Mouse (Mus musculus) natural killer cell, adult 2 months (primary cell): ENCODE measurements at regions not wholly inside any gene's neighbourhood (a gene's known extent, or its start where the extent isn't known, plus 50 kb on each side); places are given as distances from the start of the nearest gene placed in this dataset.
A peak's percentile ranks its signal among the peaks of the same experiment; 100 is the strongest.
"Not testable (repeated sequence)": the region's sequence is repeated elsewhere in the genome, so short reads cannot be mapped to it uniquely, and the experiment has no call there.

Source experiments
- DNase-seq, 2 experiments: peaks; one replicate each; pipeline ENCODE4 v3.0.0; 2022; ENCODE audit warnings: low spot score in 2 of 2

DNA sequence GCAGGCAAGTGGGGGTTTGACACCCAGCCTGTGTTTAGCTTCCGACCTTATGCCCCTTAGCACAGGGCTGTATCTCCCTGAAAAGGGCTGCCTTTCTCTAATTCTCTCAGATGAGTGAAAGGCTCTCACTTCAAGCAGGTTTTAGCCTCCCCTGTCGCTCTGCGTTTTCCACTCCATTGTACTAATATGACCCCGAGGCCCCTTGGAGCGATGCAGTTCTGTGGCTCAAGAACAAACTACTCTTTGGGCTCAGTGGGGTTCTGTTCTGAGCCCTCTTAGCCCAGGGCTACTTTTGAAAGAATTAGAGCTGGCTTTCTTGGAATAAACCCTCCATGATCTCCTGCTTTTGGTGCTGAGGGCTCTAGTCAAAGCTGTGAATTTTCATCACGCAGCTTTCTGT lies 53.4 kb upstream of the Castor2 start:
- no peak for DNase-seq

DNA sequence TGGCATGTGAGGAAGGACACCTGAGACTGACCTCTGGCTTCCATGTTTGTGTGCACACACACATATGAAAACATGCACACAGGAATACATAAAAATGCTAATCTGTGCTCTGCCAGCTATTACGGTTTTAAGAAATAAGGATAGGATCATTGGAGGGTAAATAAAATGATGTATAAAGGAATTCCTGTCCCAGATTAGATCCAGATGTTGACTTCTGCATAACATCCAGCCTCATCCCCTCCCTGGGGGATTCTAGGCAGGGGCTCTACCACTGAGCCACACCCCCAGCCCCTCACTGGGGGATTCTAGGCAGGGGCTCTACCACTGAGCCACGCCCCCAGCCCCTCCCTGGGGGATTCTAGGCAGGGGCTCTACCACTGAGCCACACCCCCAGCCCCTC lies 56.6 kb upstream of the Castor2 start:
- DNase-seq: not testable (repeated sequence)

DNA sequence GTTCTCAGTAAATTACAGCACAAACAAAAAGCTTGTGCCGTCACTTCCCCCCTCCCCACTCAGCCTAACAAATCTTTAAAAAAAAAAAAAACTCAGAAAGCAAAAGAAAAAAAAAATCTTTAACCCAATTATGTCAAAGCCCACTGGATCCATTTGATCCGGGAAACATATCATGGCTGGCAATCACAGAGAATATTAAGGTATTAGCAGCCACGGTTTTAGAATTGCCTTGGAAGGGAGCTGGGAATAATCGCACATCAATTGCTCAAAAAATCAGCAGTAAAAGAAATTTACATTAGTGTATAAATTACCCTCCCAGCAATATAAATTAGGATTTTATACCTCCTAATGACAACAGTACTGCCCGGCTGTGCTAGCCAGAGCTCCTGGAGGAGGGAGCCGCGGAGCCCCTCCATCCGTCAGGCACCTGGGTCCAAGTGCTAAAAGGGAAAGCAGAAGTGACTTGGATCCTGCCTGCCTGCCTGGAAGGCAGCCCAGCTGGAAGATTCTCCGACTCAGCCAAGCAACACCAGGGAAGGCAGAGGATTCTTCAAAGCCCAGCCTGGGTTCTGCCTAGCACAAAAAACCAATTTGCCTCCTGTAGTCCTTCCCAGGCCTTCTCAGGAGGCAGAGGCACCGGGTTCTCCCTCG lies 72.1 kb upstream of the Castor2 start:
- DNase-seq: no peak

DNA sequence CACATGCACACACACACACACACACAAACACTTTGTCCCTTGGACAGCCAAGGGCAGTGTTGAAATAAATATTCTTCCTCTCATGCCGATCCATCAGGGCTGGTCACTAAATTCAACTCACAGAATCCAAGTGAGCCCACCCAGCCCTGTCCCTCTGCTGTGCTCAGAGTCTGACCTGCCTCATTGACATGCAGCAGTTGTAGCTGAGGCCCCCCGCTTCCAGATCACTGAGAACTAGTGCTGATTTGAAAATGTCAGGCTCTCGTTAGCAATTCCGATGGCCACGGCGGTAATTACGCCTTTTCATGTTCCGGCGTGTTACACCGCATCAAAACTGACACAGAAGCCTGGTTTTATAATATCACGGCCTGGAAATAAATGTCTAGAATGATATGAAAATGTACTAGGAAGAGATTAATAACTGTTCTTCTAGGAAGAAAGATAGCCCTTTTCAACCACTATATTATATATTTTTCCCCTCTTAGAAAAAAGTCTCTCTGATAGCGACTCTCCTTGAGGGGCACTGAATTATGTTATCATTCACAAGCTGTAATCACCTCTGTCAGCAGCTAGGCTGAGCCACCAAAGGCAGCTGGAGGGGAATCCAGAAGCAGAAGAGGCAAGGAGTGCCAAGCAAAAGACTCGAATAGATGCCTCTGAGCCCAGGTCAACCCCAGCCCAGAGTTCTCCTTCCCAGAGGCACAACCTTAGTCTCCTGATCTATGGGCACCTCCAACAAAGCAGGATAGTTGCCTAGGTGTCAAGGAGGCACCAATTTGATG lies 79.7 kb upstream of the Castor2 start:
- DNase-seq: no peak

DNA sequence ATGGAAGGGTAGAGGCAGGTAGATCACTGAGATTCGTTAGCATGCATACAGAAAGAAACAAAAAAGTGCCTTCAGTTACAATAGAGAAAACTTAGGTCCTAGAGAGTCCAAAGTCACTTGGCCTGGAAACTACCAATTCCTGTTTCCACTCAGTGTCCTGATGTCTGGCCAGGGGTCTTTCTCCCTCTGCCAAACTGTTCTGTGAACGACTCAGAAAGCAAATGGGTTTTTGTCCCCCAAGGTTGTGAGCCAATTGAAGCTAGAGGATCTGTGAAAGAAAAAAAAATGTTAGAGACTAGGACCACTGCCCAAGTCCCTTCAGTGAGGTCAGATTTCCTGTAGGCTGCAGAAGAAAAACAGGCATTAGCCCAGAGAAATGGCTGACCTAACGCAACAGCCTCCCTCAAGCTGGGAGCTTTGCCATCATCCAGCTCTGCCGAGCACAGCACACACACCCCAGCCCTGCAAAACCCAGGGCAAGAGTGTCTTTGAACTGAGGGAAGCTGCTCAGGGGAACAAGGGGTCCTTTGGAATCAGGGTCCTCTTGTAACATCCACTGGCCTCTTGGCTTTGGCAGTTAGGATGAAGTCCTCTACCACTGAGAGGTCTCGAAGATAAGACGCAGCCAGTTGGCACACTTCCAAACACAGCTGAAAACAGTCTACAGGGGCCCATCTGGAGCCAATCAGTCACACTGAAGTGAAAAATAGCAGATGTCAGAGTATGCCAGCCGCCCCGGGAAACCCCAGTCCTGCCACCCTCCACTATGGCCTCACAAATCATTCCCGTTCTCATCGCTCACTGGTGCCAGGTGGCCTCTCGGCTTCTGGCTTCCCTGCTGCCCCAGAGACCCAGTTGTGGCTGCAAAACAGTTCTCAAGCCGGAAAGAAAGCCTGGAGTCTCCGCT lies 85.0 kb upstream of the Castor2 start:
- no peak for DNase-seq

DNA sequence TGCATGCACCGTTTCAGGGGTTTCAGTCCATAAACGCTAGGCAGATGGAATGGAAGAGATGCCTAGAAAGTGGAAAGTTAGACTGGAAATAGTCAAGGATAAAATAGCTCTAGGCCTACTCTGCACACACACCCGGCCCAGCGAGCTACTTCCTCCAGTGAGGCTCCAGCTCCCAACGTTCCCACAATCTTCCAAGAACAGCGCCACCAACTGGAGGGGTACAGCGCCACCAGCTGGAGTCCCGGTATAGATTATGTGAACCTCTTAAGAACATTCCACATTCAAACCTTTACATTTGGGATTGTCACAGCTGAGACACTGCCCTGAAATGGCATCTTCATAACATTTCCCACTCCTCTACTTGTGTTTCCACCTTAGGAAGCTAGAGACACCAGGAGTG lies 86.3 kb upstream of the Castor2 start:
- no peak for DNase-seq

DNA sequence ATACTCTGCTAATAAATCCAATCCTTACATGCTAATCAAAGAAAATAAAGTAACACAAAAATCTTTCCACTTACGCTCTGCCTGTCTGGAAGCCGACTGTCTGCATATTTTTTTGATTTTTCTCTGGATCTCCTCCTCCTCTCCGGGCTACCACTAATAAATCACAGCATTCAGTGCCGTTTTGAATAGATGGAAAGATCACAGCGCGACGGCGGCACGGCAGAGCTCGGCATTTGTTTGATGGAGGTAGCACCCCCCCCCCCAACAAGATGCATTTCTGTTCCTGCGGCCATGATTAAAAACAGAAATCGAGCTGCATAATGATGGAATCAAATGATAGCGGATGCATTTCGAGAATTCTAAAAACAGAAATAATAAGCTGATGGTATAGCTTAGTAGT lies 89.7 kb upstream of the Castor2 start:
- no peak for DNase-seq

DNA sequence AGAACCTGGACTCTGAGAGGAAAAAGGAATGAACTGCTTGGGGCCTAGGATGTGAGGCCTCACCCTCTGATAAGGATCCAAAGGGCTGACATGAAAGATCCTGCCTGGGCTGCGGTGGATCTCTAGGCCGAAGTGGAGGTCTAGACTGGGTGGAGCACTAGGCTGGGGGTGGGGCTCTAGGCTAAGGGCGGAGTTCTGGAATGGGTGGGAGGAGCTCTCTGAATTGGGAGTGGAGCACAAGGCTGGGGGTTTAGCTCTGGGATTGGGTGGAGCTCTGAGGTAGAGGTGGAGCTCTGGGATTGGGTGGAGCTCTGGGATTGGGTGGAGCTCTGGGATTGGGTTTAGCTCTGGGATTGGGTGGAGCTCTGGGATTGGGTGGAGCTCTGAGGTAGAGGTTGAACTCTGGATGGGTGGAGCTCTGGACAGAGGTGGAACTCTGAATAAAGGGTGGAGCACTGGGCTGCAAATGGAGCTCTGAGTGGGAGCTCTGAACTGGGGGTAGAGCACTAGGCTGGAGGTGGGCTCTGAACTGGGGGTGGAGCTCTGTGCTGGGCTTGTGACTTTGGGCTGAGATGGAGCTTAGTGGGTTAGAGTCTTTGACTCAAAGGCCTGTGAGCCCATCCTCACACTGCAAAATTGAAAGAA lies 92.3 kb upstream of the Castor2 start:
- no peak for DNase-seq

DNA sequence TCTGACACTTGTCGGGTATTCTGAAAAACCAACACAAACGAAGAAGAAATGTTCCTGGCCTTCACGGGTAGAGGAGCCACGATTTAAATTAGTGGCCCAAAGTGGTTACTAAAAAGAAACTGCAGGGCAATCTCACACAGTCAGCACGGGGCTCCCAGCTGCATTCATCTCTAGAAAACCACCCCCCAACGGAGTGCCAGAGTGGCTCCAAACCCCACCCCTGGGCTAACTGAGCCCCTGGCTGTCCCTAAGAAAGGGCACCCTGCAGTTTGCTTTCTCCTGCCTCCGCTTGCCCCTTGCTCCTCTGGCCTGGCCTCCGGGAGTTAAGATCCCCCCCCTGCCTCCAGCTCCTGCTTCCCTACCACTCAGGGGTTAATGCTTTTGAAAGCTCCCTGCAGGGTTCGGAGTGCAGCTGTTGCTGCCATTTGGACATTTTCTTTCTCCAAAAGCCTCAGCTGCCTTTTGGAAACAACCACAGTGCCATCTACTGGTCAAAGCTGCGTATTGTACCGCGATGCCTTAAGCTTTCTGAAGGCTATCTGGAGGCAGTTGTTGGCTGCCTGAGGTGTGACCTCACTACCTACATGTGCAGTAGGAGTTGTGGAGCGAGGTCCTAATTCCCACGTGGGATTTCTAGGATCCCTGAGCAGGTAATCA lies 92.9 kb upstream of the Castor2 start:
- DNase-seq: peak; percentile 8 to 21

DNA sequence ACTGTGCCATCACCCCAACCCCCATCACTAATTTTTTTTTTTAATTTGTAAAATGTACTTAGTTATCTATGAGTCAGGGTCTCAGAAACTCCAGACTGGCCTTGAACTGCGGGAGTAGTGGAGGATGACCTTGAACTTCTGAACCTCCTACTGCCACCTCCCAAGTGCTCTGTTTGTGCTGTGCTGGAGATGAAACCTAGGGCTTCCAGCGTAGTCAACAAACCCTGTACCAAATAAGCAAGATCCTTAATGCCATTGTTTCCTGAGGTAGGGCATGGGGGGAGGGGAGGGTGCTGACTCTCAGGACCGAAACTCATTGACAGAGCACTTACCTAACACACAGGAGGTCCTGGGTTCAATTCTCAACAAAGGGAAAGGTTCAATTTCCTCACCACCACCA lies 93.5 kb upstream of the Castor2 start:
- no peak for DNase-seq

DNA sequence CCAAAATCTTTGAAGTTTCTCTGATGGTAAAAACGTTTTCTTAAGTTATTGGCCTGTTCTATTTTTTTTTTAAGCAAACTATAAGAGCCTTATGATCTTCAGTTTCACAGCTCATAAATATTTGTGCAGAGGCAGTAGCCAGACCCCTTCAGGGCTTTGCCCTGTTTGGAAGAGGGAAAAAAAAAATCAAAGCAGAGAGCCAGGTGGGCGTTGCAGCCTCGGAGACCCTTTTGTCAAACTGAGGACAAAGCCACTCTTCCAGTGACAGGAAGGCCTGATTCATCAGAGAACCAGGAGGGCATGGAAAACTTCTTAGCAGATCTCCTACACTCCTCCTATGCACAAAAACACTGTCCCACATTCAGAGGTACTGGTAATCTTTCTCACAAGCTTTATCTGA lies 99.4 kb upstream of the Castor2 start:
- no peak for DNase-seq

DNA sequence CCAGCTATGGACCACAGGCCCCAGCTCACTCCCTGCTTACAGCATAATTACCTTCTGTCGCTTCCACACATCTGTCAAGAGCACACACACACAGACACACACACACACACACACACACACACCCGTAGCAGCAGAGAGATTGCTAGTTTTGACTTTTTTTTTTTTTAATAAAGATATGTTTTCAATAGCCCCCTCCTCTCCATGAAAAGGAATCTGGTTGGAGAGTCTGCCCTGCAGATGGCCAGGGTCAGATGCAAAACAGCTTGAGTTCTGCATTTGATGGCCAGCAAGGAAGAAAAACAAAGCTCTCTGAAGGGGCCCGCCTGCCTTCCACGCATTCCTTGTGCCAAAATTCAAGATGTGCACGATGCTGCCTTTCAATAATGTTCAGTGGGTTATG lies 99.8 kb upstream of the Castor2 start:
- no peak for DNase-seq

DNA sequence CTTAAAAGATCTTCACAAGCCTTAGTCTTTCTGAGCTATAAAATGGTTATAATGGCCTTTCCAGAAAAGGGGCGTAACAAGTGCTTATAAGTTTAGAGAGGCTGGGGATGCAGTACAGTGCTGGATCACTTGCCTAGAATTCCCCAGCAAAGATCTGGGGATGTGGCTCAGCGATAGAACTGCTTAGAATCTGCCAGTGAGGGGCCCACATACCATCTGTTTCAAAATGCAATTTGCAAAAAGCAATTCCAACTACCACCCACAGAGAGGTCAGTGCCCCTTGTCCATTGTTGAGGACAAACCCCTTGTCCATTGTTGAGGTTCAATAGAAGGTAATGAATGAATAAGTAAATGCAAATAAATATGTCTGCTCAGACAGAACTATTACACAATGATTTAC lies 107.5 kb upstream of the Castor2 start:
- DNase-seq: no peak

DNA sequence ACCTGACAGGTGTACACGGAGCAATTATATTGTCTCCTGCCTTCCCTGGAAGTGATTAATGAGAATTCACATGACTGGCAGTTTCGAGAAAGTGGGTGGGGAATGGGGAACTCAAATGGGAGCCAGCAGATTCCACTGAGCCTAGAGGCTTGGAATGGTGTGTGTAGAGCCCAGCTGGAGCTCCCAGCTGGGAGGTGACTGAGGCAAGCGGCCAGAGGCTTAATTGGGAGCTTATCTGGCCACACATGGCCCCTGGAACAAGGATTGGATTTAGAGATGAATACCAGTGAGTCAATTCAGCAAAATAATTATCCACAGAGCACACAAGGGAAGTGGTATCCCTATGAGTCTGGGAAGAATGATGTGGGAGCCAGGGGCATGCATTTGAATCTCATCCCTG lies 108.0 kb upstream of the Castor2 start:
- DNase-seq: no peak

DNA sequence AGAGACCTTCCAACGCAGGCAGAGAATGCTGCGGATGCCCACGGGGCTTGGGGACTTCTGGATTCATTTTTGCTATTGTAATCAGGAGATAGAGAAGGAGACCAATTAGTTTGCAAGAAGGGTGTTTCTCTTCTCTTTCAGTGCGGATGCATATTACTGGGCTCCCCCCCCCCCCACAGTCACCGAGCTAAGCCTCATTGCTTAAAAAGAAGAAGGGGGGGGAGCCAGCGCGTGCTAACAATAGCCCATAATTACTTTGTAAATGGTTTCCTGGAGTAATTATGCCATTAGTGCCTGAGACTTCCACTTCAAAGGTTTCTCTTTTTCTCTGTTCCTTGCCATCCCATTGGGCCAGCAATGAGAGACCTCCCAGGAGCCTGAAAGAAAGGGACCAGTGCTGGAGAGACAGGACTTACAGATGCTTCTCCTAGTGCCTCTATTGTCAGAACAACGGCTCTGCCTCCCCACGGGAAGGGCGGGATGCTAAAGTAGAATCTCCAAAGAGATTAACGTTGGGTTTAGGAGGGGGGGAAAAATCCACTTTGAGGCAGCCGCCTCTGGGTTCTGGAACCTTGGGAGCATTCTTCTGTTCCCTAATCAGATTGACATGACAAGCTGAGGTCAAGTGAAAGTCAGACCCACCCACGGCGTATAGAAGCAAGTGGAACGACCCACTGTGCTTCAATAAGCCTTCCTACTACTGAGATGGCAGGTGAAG lies 116.1 kb upstream of the Castor2 start:
- no peak for DNase-seq

DNA sequence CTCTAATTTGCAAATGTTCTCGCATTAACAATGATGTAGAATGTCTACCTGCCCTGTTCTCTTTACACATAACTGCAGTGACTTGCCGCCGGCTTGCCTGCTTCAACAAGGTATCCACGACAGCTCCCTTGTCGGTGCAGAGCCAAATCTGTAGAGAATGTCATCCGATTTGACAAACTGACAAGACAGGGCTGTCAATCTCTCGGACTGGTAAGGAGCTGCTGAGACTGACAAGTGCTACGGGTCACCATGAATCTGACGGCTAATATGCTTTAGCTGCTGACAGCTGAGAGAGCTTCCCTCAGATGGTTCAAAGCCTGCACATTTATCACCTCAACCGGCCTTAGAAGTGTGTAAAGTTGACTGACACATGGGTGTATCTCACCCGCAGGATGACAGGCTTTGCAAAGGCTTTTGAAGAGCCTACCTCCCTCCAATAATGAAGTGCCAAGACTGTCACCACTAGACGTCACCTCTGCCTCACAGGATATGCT lies 129.0 kb upstream of the Castor2 start:
- no peak for DNase-seq

DNA sequence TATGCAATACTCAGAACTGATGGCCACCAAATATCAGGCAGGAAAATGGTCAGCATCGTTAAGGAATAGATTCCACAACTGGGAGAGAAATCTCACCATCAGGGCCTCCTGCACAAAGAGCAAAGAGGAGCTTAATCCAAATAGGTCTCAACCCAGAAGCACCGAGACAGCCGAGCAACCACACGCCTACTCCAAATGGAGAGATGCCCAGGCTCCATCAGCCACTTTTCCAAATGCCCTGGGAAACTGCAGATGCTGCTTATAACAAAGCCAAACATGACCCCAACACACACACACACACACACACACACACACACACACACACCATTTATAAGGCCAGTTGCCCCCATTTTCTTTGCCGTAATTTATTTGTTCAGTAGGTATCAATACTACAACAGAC lies 136.2 kb upstream of the Castor2 start:
- no peak for DNase-seq

DNA sequence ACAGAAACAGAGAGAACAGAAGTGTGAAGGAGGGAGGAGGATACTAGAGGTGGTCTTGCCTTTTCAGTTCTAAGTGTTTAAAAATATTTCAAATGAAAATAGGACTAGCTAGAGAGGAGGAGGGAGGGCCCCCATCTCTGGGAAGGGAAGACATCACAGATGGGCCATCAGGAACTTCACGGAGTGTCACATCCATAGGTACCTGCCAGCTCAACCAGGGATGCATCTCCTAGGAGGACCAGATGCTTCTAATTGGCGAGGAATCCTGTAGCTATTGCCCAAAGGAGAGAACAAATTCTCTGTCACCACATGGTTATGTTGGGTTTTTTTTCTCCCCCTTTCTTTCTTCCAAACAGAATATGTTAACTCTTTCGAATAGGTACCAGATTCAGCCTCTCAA lies 158.7 kb upstream of the Castor2 start:
- no peak for DNase-seq

DNA sequence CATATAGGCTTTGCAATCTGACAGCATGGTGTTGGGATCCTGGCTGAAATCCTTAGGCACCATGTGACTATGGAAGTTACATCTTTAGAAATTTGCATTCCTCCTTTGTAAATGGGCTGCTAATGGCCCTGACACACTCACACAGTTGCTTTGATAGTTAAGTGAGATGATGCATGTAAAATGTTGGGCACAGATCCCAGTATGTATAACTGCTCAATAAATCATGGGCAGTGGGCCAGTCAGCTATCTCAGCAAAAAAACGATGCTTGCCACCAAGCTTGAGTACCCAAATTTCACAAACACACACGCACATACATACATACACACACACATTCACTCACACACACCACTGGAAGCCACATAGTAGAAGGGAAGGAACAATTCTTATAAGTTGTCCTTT lies 159.5 kb upstream of the Castor2 start:
- DNase-seq: no peak

DNA sequence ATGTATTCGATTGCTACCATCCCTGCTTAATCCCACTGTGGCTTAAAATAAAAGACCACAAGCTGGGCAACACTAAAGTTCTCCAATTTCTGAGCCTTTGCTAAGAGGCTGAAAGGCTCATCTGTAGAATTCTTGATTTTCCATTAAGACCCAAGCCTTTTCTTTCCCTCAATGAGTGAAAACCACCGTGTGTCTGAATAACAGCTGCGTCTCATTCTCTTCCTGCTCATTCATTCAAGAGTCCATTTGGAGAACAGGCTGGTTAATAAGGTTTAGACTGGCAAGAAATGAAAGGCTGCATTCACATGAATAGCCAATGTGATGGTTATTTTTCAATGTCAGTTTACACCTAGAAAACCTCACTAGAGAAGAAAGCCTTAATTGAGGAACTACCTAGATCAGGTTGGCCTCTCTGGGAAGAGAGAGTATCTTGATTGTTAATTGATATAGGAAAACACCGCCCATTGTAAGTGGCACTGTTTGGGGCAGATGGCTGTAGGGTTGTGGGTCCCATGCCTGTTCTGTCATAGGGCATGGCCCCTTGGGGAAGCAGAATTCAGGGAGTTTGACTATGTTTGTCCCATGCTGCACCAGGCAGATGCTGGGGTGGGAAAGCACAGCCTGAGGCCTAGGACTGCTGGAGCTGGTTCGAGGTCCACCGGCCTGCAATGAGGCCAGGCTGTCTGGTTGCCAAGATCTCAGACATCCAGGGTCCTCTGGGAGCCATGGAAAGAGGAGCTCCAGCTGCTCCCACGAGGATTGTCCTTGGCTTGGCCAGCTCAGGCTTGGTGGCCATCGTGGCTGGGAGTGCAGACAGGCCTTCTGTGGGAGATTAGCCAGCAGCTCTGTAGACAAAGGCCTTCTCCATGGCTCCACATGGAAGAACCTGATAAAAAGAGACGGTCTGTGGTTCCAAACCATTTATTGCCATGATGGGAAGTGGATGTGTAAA lies 161.3 kb upstream of the Castor2 start:
- no peak for DNase-seq
